Mouse (Mus musculus) CD4-positive, CD25-positive, alpha-beta regulatory T cell, adult 4 months (primary cell): Measurements from ENCODE around the gene Psmb7. TPM values are rescaled to one million over a fixed set of nuclear protein-coding genes. Genes with fewer than 3 reads are reported as not detected.

Experiments used
- ATAC-seq: one replicate; pipeline ENCODE4 v1.8.0; 2017
- polyA plus RNA-seq, 2 experiments: library from polyadenylated mRNA; unstranded; fragments of 100-300 nt; shearing (Covaris generic); gene quantifications; one replicate each; pipeline ENCODE4 v1.2.1; 2017

Gene Psmb7
- polyA plus RNA-seq, 2 experiments from 2014 or later, result 87.0 to 95.3 TPM

GRCm38 (mm10) chr2:38543158-38543557 lies 100.7 kb downstream of the Psmb7 start:
- ATAC-seq, result no peak

- ATAC-seq, result no peak
Observed at GRCm38 (mm10) chr2:38542366-38542765, 101.5 kb downstream of the Psmb7 start.

GRCm38 (mm10) chr2:38541570-38541969 lies 102.3 kb downstream of the Psmb7 start:
- ATAC-seq, result no peak

GRCm38 (mm10) chr2:38541101-38541500 lies 102.8 kb downstream of the Psmb7 start:
- no peak for ATAC-seq

GRCm38 (mm10) chr2:38540666-38541065 lies 103.2 kb downstream of the Psmb7 start:
- no peak for ATAC-seq

GRCm38 (mm10) chr2:38539677-38540076 lies 104.2 kb downstream of the Psmb7 start:
- ATAC-seq, result no peak

Other genes starting within 250 kb of the Psmb7 start
- 1 to 10 TPM; 2.9 to 3.1 TPM for gene Nek6, start 132.4 kb downstream of the Psmb7 start, polyA plus RNA-seq
- not detected for gene Nr5a1, start 70.5 kb upstream of the Psmb7 start, polyA plus RNA-seq